Mouse (Mus musculus): ENCODE data around the gene Eef2.

- TF ChIP-seq EP300 (IDR thresholded peaks at IDR 0.05; ENCODE audit: low read depth) (no peak), CTCF (IDR thresholded peaks at IDR 0.05; ENCODE audit: low read depth) (peak; percentile 21; the same call in 1 of the 2 replicates)
Observed at GRCm38 (mm10) chr10:81143157-81143633, 33.2 kb upstream of the Eef2 start.
